23 mouse cellular contexts compared by ENCODE assay signal in the genomic region with DNA sequence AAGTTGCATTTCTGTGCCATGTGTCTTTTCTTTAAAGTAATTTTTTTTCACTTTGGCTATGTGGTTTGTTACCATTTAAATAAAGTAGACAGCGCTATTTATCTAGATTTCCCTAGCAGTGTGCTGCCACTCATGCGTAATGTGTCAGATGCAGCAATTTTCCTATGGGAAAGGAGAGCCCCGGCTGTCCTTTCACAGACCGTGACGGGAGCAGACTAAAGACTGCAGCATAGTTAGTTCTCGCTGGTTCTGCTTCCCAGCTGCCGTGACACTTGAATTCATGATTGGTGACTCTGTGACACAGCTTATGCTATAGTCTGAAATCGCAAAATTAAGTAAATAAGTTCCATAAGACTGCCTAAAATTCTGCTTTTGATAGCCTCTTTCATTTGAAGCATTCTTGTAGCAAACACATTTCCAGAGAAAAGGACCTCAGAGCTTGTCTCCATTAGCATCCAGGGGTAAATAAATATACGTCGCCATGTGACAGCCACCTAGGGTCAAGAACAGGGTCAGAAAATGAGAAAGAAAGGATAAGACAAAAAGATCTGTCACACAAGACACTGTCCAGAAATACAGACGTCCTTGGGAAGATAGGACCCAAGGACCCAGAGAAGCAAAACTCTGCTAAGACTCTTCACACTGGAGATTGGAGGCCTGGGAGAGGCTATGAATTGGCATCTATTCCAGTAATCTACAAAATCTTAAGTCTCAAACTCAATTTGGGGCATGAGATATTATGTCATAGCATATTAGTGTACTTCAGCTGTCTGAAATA. TPM values are rescaled to one million over a fixed set of nuclear protein-coding genes. Genes with fewer than 3 reads are reported as not detected.
A peak's percentile ranks its signal among the peaks of the same experiment; 100 is the strongest.
DNase-seq lines count a peak whose midpoint lies in the region; ATAC-seq and TF ChIP-seq lines count a peak whose summit lies in the region.
"Had no signal": no experiment of that assay in that cellular context is flagged by ENCODE, and none has a peak within 500 bp of the region (broad histone marks: within the 10 kb centered on the region; RNA-seq: fewer than 3 reads in every experiment).

No protein-coding gene starts in this region.

- H3K9me3 ChIP-seq in kidney, embryonic 15.5 days (replicated peaks) = no peaks in the 10 kb centered on the region
- H3K9me3 ChIP-seq in kidney, embryonic 16.5 days (ENCODE audit: low read length) = no peaks in the 10 kb centered on the region
- no peaks in the 10 kb centered on the region for H3K9me3 ChIP-seq in hindbrain, embryonic 16.5 days (ENCODE audit: control insufficient read depth, low read length)
- no peaks in the 10 kb centered on the region for H3K9me3 ChIP-seq in neural tube, embryonic 13.5 days
- H3K9me3 ChIP-seq in lung, postnatal 0 days (ENCODE audit: low read length) = no peaks in the 10 kb centered on the region
- H3K9me3 ChIP-seq: forebrain, embryonic 15.5 days; G1E; heart, embryonic 15.5 days; limb, embryonic 10.5 days; megakaryocyte, embryonic 14.5 days had no signal

- no peak overlapping the region for H3K4me2 ChIP-seq in kidney, embryonic 15.5 days
- H3K4me2 ChIP-seq in kidney, embryonic 16.5 days (replicated peaks; ENCODE audit: low read depth, low read length) = no peak overlapping the region
- no peak overlapping the region for H3K4me2 ChIP-seq in hindbrain, embryonic 16.5 days (ENCODE audit: low read length)
- no peak overlapping the region for H3K4me2 ChIP-seq in neural tube, embryonic 13.5 days
- no peak overlapping the region for H3K4me2 ChIP-seq in lung, postnatal 0 days (replicated peaks; ENCODE audit: low read depth, low read length)
- H3K4me2 ChIP-seq: forebrain, embryonic 15.5 days; heart, embryonic 15.5 days had no signal

- ATAC-seq in kidney, embryonic 15.5 days (replicated peaks; ENCODE audit: low FRiP score) = 0 out of 2 replicates have a peak, but pooled peaks have one; percentile 33
- no peak for ATAC-seq in kidney, embryonic 16.5 days (ENCODE audit: low FRiP score, low TSS enrichment)
- peak; percentile 70; the same call in 1 of the 2 replicates for ATAC-seq in hindbrain, embryonic 16.5 days
- ATAC-seq in neural tube, embryonic 13.5 days (ENCODE audit: low read depth) = peak; percentile 65; the same call in 1 of the 2 replicates
- no peak for ATAC-seq in lung, postnatal 0 days
- ATAC-seq: forebrain, embryonic 15.5 days had no signal

- no peaks in the 10 kb centered on the region for H3K36me3 ChIP-seq in kidney, embryonic 15.5 days
- no peaks in the 10 kb centered on the region for H3K36me3 ChIP-seq in kidney, embryonic 16.5 days (ENCODE audit: insufficient read depth, low read length)
- H3K36me3 ChIP-seq in hindbrain, embryonic 16.5 days (ENCODE audit: control insufficient read depth, insufficient read depth, low read length) = peaks cover 7% of the 10 kb centered on the region
- H3K36me3 ChIP-seq in neural tube, embryonic 13.5 days = 0 out of 2 replicates have a peak, but pooled peaks cover 9% of the 10 kb centered on the region
- H3K36me3 ChIP-seq in lung, postnatal 0 days (ENCODE audit: insufficient read depth, low read length) = no peaks in the 10 kb centered on the region
- H3K36me3 ChIP-seq: forebrain, embryonic 15.5 days; G1E; limb, embryonic 10.5 days had no signal

- no peaks in the 10 kb centered on the region for H3K27me3 ChIP-seq in kidney, embryonic 15.5 days
- no peaks in the 10 kb centered on the region for H3K27me3 ChIP-seq in kidney, embryonic 16.5 days (ENCODE audit: insufficient read depth, low read length)
- no peaks in the 10 kb centered on the region for H3K27me3 ChIP-seq in hindbrain, embryonic 16.5 days (replicated peaks; ENCODE audit: control insufficient read depth, insufficient read depth, low read length)
- H3K27me3 ChIP-seq in neural tube, embryonic 13.5 days = no peaks in the 10 kb centered on the region
- H3K27me3 ChIP-seq in lung, postnatal 0 days (replicated peaks; ENCODE audit: insufficient read depth, low read length) = no peaks in the 10 kb centered on the region
- H3K27me3 ChIP-seq: forebrain, embryonic 15.5 days; heart, embryonic 15.5 days; megakaryocyte, embryonic 14.5 days had no signal

- peak; percentile 50 for DNase-seq in embryo, embryonic 11 days
- DNase-seq in spleen, postnatal 36 days (ENCODE audit: low spot score in 2 of 2) = no peak
- no peak for DNase-seq in thymus, postnatal 4 days
- DNase-seq in lung, postnatal 0 days (ENCODE audit: low spot score) = no peak
- DNase-seq: adrenal gland, postnatal 14 days; cerebellum, adult 11 months; cerebellum, postnatal 10 days; gastrocnemius, postnatal 36 days; kidney, adult 11 months; kidney, postnatal 10 days; lung, adult 18-20 months; thymus, adult 2 months had no signal

- H3K9ac ChIP-seq in kidney, embryonic 15.5 days = no peak overlapping the region
- H3K9ac ChIP-seq in kidney, embryonic 16.5 days (replicated peaks; ENCODE audit: low read length) = no peak overlapping the region
- H3K9ac ChIP-seq in hindbrain, embryonic 16.5 days (ENCODE audit: low read depth, low read length) = no peak overlapping the region
- no peak overlapping the region; the same call in 1 of the 2 replicates for H3K9ac ChIP-seq in neural tube, embryonic 13.5 days
- no peak overlapping the region for H3K9ac ChIP-seq in lung, postnatal 0 days (replicated peaks; ENCODE audit: low read depth)
- H3K9ac ChIP-seq: forebrain, embryonic 15.5 days; heart, embryonic 15.5 days had no signal

- 64% methylated on average over 11 of the region's 11 CpGs for WGBS in kidney, embryonic 15.5 days
- 61% methylated on average over 11 of the region's 11 CpGs for WGBS in kidney, embryonic 16.5 days
- 24% methylated on average over 11 of the region's 11 CpGs for WGBS in hindbrain, embryonic 16.5 days
- 21% methylated on average over 11 of the region's 11 CpGs for WGBS in neural tube, embryonic 13.5 days
- WGBS in lung, postnatal 0 days = 68% methylated on average over 11 of the region's 11 CpGs

- H3K27ac ChIP-seq in kidney, embryonic 15.5 days = no peak overlapping the region
- H3K27ac ChIP-seq in kidney, embryonic 16.5 days (ENCODE audit: low read length) = no peak overlapping the region
- H3K27ac ChIP-seq in hindbrain, embryonic 16.5 days (ENCODE audit: low read depth, low read length) = no peak overlapping the region
- H3K27ac ChIP-seq in neural tube, embryonic 13.5 days (replicated peaks) = 0 out of 2 replicates have a peak overlapping the region, but pooled peaks have one; percentile 6
- H3K27ac ChIP-seq in lung, postnatal 0 days (ENCODE audit: low read length) = no peak overlapping the region
- H3K27ac ChIP-seq: forebrain, embryonic 15.5 days; heart, embryonic 15.5 days; layer of hippocampus, adult 2 months; limb, embryonic 10.5 days had no signal

- TF ChIP-seq CTCF in lung, postnatal 0 days (IDR thresholded peaks at IDR 0.05) = no peak

- no peak overlapping the region for H3K4me3 ChIP-seq in kidney, embryonic 15.5 days (replicated peaks)
- H3K4me3 ChIP-seq in kidney, embryonic 16.5 days (ENCODE audit: low read length) = no peak overlapping the region
- H3K4me3 ChIP-seq in hindbrain, embryonic 16.5 days (ENCODE audit: low read length) = no peak overlapping the region
- H3K4me3 ChIP-seq in neural tube, embryonic 13.5 days = no peak overlapping the region
- no peak overlapping the region for H3K4me3 ChIP-seq in lung, postnatal 0 days (ENCODE audit: low read depth, low read length)
- H3K4me3 ChIP-seq: erythroblast, embryonic 14.5 days; forebrain, embryonic 15.5 days; heart, embryonic 15.5 days; layer of hippocampus, adult 2 months; limb, embryonic 10.5 days; megakaryocyte, embryonic 14.5 days had no signal

- H3K4me1 ChIP-seq in kidney, embryonic 15.5 days = no peaks in the 10 kb centered on the region
- no peaks in the 10 kb centered on the region for H3K4me1 ChIP-seq in kidney, embryonic 16.5 days (ENCODE audit: insufficient read depth, low read length)
- no peaks in the 10 kb centered on the region for H3K4me1 ChIP-seq in hindbrain, embryonic 16.5 days (ENCODE audit: control insufficient read depth, insufficient read depth, low read depth, low read length)
- peaks cover 10% of the 10 kb centered on the region; the same call in 1 of the 2 replicates for H3K4me1 ChIP-seq in neural tube, embryonic 13.5 days (replicated peaks)
- no peaks in the 10 kb centered on the region for H3K4me1 ChIP-seq in lung, postnatal 0 days (ENCODE audit: insufficient read depth, low read depth, low read length)
- H3K4me1 ChIP-seq: forebrain, embryonic 15.5 days; heart, embryonic 15.5 days; limb, embryonic 10.5 days; megakaryocyte, embryonic 14.5 days had no signal

- TF ChIP-seq EP300 in lung, postnatal 0 days (IDR thresholded peaks at IDR 0.05) = no peak

RNA-seq across cellular contexts. Expression of gene Hectd2, which starts 48.3 kb away (rescaled TPM):
- polyA plus RNA-seq in kidney, embryonic 15.5 days (2015; fragmentation: Nextera tagmentation; extraction: Ambion mirVana) = 2.2 and 2.9 TPM in 2 replicates
- polyA plus RNA-seq in kidney, embryonic 16.5 days (2015; fragmentation: Nextera tagmentation; extraction: Ambion mirVana) = 1.9 and 2.1 TPM in 2 replicates
- polyA plus RNA-seq in hindbrain, embryonic 16.5 days (2015; fragmentation: Nextera tagmentation; extraction: Ambion mirVana) = 8.6 and 8.8 TPM in 2 replicates
- 7.7 and 8.1 TPM in 2 replicates for polyA plus RNA-seq in neural tube, embryonic 13.5 days (2015; fragmentation: Nextera tagmentation; extraction: Ambion mirVana)
- polyA plus RNA-seq in lung, postnatal 0 days (2015; fragmentation: Nextera tagmentation; extraction: Ambion mirVana) = 1.4 and 1.6 TPM in 2 replicates
- polyA plus RNA-seq: erythroblast, embryonic 14.5 days had no signal

Comparison
In these comparisons a context has a peak if more than half of its experiments do, and no peak if none do; other contexts are left out.
1. ATAC-seq: peak in kidney, embryonic 15.5 days (single experiment), hindbrain, embryonic 16.5 days (single experiment) and neural tube, embryonic 13.5 days (single experiment); none in kidney, embryonic 16.5 days (single experiment) and lung, postnatal 0 days (single experiment).